24 mouse cellular contexts compared by ENCODE assay signal in genomic region chr5:127638177-127638576, GRCm38 (mm10). TPM values are rescaled to one million over a fixed set of nuclear protein-coding genes. Genes with fewer than 3 reads are reported as not detected.
DNase-seq lines count a peak whose midpoint lies in the region; ATAC-seq and TF ChIP-seq lines count a peak whose summit lies in the region.
"Had no signal": no experiment of that assay in that cellular context is flagged by ENCODE, and none has a peak within 500 bp of the region (broad histone marks: within the 10 kb centered on the region; RNA-seq: fewer than 3 reads in every experiment).

No protein-coding gene starts in this region.

- H3K79me2 ChIP-seq in liver, adult 2 months (ENCODE audit: control insufficient read depth, insufficient read depth, low read length): peaks cover 25% of the 10 kb centered on the region

- H3K4me2 ChIP-seq in midbrain, embryonic 11.5 days: no peak overlapping the region
- no peak overlapping the region for H3K4me2 ChIP-seq in midbrain, embryonic 14.5 days (ENCODE audit: low read length)
- H3K4me2 ChIP-seq: embryonic facial prominence, embryonic 13.5 days; embryonic facial prominence, embryonic 15.5 days; forebrain, embryonic 12.5 days had no signal

- no peak for TF ChIP-seq POLR2A in liver, adult 2 months (IDR thresholded peaks at IDR 0.05; ENCODE audit: extremely low read depth, insufficient read depth, low read length)

- peaks cover 7% of the 10 kb centered on the region for H3K36me3 ChIP-seq in liver, adult 2 months (ENCODE audit: control insufficient read depth, insufficient read depth, low read length)
- no peaks in the 10 kb centered on the region for H3K36me3 ChIP-seq in midbrain, embryonic 11.5 days (ENCODE audit: control insufficient read depth, insufficient read depth, low read length)
- no peaks in the 10 kb centered on the region for H3K36me3 ChIP-seq in midbrain, embryonic 14.5 days (ENCODE audit: control insufficient read depth, insufficient read depth, low read length)
- peaks cover 6% of the 10 kb centered on the region; the same call in 1 of the 2 replicates for H3K36me3 ChIP-seq in ES-E14 (ENCODE audit: control insufficient read depth, insufficient read depth, low read length, poor library complexity, severe bottlenecking)
- H3K36me3 ChIP-seq: embryonic facial prominence, embryonic 13.5 days; embryonic facial prominence, embryonic 15.5 days; forebrain, embryonic 12.5 days had no signal

- DNase-seq in liver, adult 2 months (ENCODE audit: extremely low read depth, low read depth, low spot score): peak; percentile 96
- no peak for DNase-seq in liver
- DNase-seq in midbrain, embryonic 11.5 days (ENCODE audit: low spot score, missing footprints): peak; percentile 17
- no peak for DNase-seq in midbrain, embryonic 14.5 days
- no peak for DNase-seq in ES-E14 (ENCODE audit: low read depth, low spot score)
- no peak for DNase-seq in left cerebral cortex, postnatal 36 days (ENCODE audit: low spot score in 2 of 2)
- DNase-seq: adrenal gland, postnatal 25 days; cerebellum, adult 11 months; cerebellum, adult 18-20 months; cerebellum, adult 8-10 months; cerebellum, adult 9-11 months; cerebellum, postnatal 14 days; cerebellum, postnatal 36 days; embryo, embryonic 11 days had no signal

- peaks cover 4% of the 10 kb centered on the region; the same call in 1 of the 2 replicates for H3K9me3 ChIP-seq in midbrain, embryonic 11.5 days (ENCODE audit: control insufficient read depth, low read length)
- no peaks in the 10 kb centered on the region for H3K9me3 ChIP-seq in midbrain, embryonic 14.5 days (ENCODE audit: control insufficient read depth, low read length)
- no peaks in the 10 kb centered on the region for H3K9me3 ChIP-seq in ES-E14 (ENCODE audit: control insufficient read depth, insufficient read depth, low read depth, low read length)
- H3K9me3 ChIP-seq: embryonic facial prominence, embryonic 15.5 days had no signal

- in situ Hi-C loops in ES-E14 (cut with MboI; ENCODE audit: low sequenced_read_pairs in 2 of 2, unreplicated experiment in 2 of 2): no loop called here

- peaks cover 38% of the 10 kb centered on the region for H3K4me1 ChIP-seq in liver, adult 2 months (ENCODE audit: control insufficient read depth, insufficient read depth, low read length)
- no peaks in the 10 kb centered on the region for H3K4me1 ChIP-seq in midbrain, embryonic 11.5 days (ENCODE audit: control insufficient read depth, insufficient read depth, low read length)
- H3K4me1 ChIP-seq in midbrain, embryonic 14.5 days (ENCODE audit: control insufficient read depth, insufficient read depth, low read length): no peaks in the 10 kb centered on the region
- H3K4me1 ChIP-seq in ES-E14 (ENCODE audit: control insufficient read depth in 2 of 2, insufficient read depth in 2 of 2, low read length in 2 of 2, poor library complexity in 1 of 2): peaks cover 3 to 29% of the 10 kb centered on the region in 2 experiments
- H3K4me1 ChIP-seq: embryonic facial prominence, embryonic 13.5 days had no signal

- intact Hi-C loops in left cerebral cortex, postnatal 36 days (cut with DNase I): no loop called here

- peak overlapping the region; percentile 60 for H3K9ac ChIP-seq in liver, adult 2 months (ENCODE audit: low read depth, low read length)
- no peak overlapping the region for H3K9ac ChIP-seq in midbrain, embryonic 11.5 days (ENCODE audit: low read length)
- H3K9ac ChIP-seq in midbrain, embryonic 14.5 days (replicated peaks; ENCODE audit: low read length): no peak overlapping the region
- H3K9ac ChIP-seq in ES-E14 (ENCODE audit: insufficient read depth, low read depth, low read length, poor library complexity, severe bottlenecking): no peak overlapping the region
- H3K9ac ChIP-seq: embryonic facial prominence, embryonic 13.5 days; embryonic facial prominence, embryonic 15.5 days; forebrain, embryonic 12.5 days had no signal

- TF ChIP-seq CTCF in liver, adult 2 months (IDR thresholded peaks at IDR 0.05; ENCODE audit: low read depth, low read length): no peak

- H3K4me3 ChIP-seq in liver, adult 2 months (ENCODE audit: insufficient read depth, low read depth, low read length): no peak overlapping the region; the same call in 1 of the 2 replicates
- no peak overlapping the region for H3K4me3 ChIP-seq in midbrain, embryonic 11.5 days (ENCODE audit: low read depth, low read length)
- H3K4me3 ChIP-seq in midbrain, embryonic 14.5 days (replicated peaks; ENCODE audit: low read depth, low read length): no peak overlapping the region
- H3K4me3 ChIP-seq in ES-E14 (ENCODE audit: insufficient read depth in 1 of 2, low read depth in 1 of 2, low read length in 2 of 2, poor library complexity in 1 of 2, severe bottlenecking in 1 of 2): no peak overlapping the region
- H3K4me3 ChIP-seq: embryonic facial prominence, embryonic 13.5 days; embryonic facial prominence, embryonic 15.5 days; erythroblast, embryonic 14.5 days; forebrain, embryonic 10.5 days; forebrain, embryonic 12.5 days had no signal

- no peak for ATAC-seq in midbrain, embryonic 11.5 days (ENCODE audit: low FRiP score)
- no peak for ATAC-seq in midbrain, embryonic 14.5 days (ENCODE audit: low FRiP score, low TSS enrichment)
- ATAC-seq: forebrain, embryonic 14.5 days; forebrain, embryonic 16.5 days had no signal

- H3K27me3 ChIP-seq in liver, adult 2 months (ENCODE audit: control insufficient read depth, insufficient read depth, low read length): no peaks in the 10 kb centered on the region
- no peaks in the 10 kb centered on the region for H3K27me3 ChIP-seq in midbrain, embryonic 11.5 days (ENCODE audit: control insufficient read depth, insufficient read depth, low read length)
- no peaks in the 10 kb centered on the region for H3K27me3 ChIP-seq in midbrain, embryonic 14.5 days (ENCODE audit: control insufficient read depth, insufficient read depth, low read length)
- H3K27me3 ChIP-seq: forebrain, embryonic 12.5 days had no signal

- 22% methylated on average over 2 of the region's 2 CpGs for WGBS in liver, adult 2 months
- WGBS in midbrain, embryonic 11.5 days: 87% methylated on average over 2 of the region's 2 CpGs
- WGBS in midbrain, embryonic 14.5 days: 94% methylated on average over 2 of the region's 2 CpGs

- H3K27ac ChIP-seq in liver, adult 2 months (replicated peaks; ENCODE audit: insufficient read depth, low read depth, low read length): peak overlapping the region; percentile 90
- no peak overlapping the region for H3K27ac ChIP-seq in midbrain, embryonic 11.5 days (ENCODE audit: low read depth, low read length)
- H3K27ac ChIP-seq in midbrain, embryonic 14.5 days (replicated peaks; ENCODE audit: low read depth, low read length): no peak overlapping the region
- peak overlapping the region; percentile 74; the same call in 1 of the 2 replicates for H3K27ac ChIP-seq in ES-E14 (ENCODE audit: insufficient read depth, low read depth, low read length, poor library complexity, severe bottlenecking)
- H3K27ac ChIP-seq: embryonic facial prominence, embryonic 13.5 days; embryonic facial prominence, embryonic 15.5 days; forebrain, embryonic 10.5 days; forebrain, embryonic 12.5 days had no signal

TF ChIP-seq in ES-E14, 5 proteins besides CTCF, POLR2A, EP300 and RAD21:
- no peak for TF ChIP-seq ZNF384 (IDR thresholded peaks at IDR 0.05; ENCODE audit: low read depth, low read length)
- TF ChIP-seq CHD2 (IDR thresholded peaks at IDR 0.05; ENCODE audit: low read depth, low read length): no peak
- no peak for TF ChIP-seq MAFK (IDR thresholded peaks at IDR 0.05; ENCODE audit: insufficient read depth, low read depth, low read length)
- TF ChIP-seq ZC3H11A (IDR thresholded peaks at IDR 0.05; ENCODE audit: borderline replicate concordance, low read depth, low read length): no peak
- no peak for TF ChIP-seq HCFC1 (IDR thresholded peaks at IDR 0.05; ENCODE audit: borderline replicate concordance, insufficient read depth, low read length)

RNA-seq across cellular contexts. Expression of gene Slc15a4, which starts 5.5 kb away (rescaled TPM):
- 46.7 and 51.9 TPM in 2 replicates for total RNA-seq in liver, adult 2 months (2014; rRNA removed)
- polyA plus RNA-seq in liver, adult 2 months (2012; rRNA removed): 22.4 and 26.8 TPM in 2 replicates
- 21.0 and 23.1 TPM in 2 replicates for polyA plus RNA-seq in midbrain, embryonic 11.5 days (2014; fragmentation: Nextera tagmentation; extraction: Ambion mirVana)
- 22.8 and 27.3 TPM in 2 replicates for polyA plus RNA-seq in midbrain, embryonic 14.5 days (2014; fragmentation: Nextera tagmentation; extraction: Ambion mirVana)
- total RNA-seq in ES-E14 (2012; rRNA removed): 50.6 and 86.6 TPM in 2 replicates
- total RNA-seq in left cerebral cortex, postnatal 36 days (2021): 10 to 100 TPM; 18.5 to 26.2 TPM

RNA-seq across cellular contexts. Expression of gene Glt1d1, which starts 6.1 kb away (rescaled TPM):
- total RNA-seq in liver, adult 2 months (2014; rRNA removed): 35.4 and 38.2 TPM in 2 replicates
- polyA plus RNA-seq in liver, adult 2 months (2012; rRNA removed): 9.7 and 14.4 TPM in 2 replicates
- 0.33 and 1.1 TPM in 2 replicates for polyA plus RNA-seq in midbrain, embryonic 11.5 days (2014; fragmentation: Nextera tagmentation; extraction: Ambion mirVana)
- polyA plus RNA-seq in midbrain, embryonic 14.5 days (2014; fragmentation: Nextera tagmentation; extraction: Ambion mirVana): 1.1 and 1.6 TPM in 2 replicates
- total RNA-seq in ES-E14 (2012; rRNA removed): 12.3 and 18.8 TPM in 2 replicates
- 10 to 100 TPM; 22.8 to 25.0 TPM for total RNA-seq in left cerebral cortex, postnatal 36 days (2021)
- total RNA-seq: common myeloid progenitor, adult 5-6 weeks; MEL had no signal
- polyA plus RNA-seq: C2C12; erythroblast, embryonic 14.5 days had no signal

Comparison
In these comparisons a context has a peak if more than half of its experiments do, and no peak if none do; other contexts are left out.
1. DNase-seq: peak in liver, adult 2 months (single experiment) and midbrain, embryonic 11.5 days (single experiment); none in liver (single experiment), midbrain, embryonic 14.5 days (single experiment), ES-E14 (single experiment) and left cerebral cortex, postnatal 36 days (0 of 2).
2. H3K27ac ChIP-seq: peak in liver, adult 2 months (single experiment) and ES-E14 (single experiment); none in midbrain, embryonic 11.5 days (single experiment) and midbrain, embryonic 14.5 days (single experiment).